Mouse (Mus musculus) embryonic facial prominence, embryonic 13.5 days (tissue): ENCODE measurements around the gene Styxl1. TPM values are rescaled to one million over a fixed set of nuclear protein-coding genes. Genes with fewer than 3 reads are reported as not detected.

Source experiments
- ATAC-seq: fragments of 200-750 bp; cut with Nextera tagmentation; 2 replicates; pipeline ENCODE4 v1.8.0; 2017; ENCODE audit warnings: low read depth; ENCODE audit not compliant: insufficient number of reproducible peaks, insufficient read depth, low FRiP score, low TSS enrichment
- H3K27ac ChIP-seq: fragments of 300-500 bp; sonication (generic); 2 replicates; pipeline ENCODE4 v1.5.1; 2015; ENCODE audit warnings: moderate library complexity, mild to moderate bottlenecking, inconsistent platforms
- H3K27me3 ChIP-seq: fragments of 300-500 bp; sonication (generic); 2 replicates; pipeline ENCODE4 v1.6.1; 2015; ENCODE audit warnings: mild to moderate bottlenecking, inconsistent platforms
- H3K36me3 ChIP-seq: fragments of 300-500 bp; sonication (generic); 2 replicates; pipeline ENCODE4 v1.6.1; 2015; ENCODE audit warnings: mild to moderate bottlenecking, inconsistent platforms
- H3K4me1 ChIP-seq: fragments of 300-500 bp; sonication (generic); 2 replicates; pipeline ENCODE4 v1.6.1; 2015; ENCODE audit warnings: inconsistent platforms
- H3K4me2 ChIP-seq: fragments of 300-500 bp; sonication (generic); 2 replicates; pipeline ENCODE4 v1.6.1; 2015; ENCODE audit warnings: moderate library complexity, mild to moderate bottlenecking, inconsistent platforms
- H3K4me3 ChIP-seq: fragments of 300-500 bp; sonication (generic); 2 replicates; pipeline ENCODE4 v1.5.1; 2015; ENCODE audit warnings: mild to moderate bottlenecking, inconsistent platforms
- H3K9ac ChIP-seq: fragments of 300-500 bp; sonication (generic); 2 replicates; pipeline ENCODE4 v1.6.1; 2015; ENCODE audit warnings: mild to moderate bottlenecking, inconsistent platforms
- H3K9me3 ChIP-seq: fragments of 300-500 bp; sonication (generic); 2 replicates; pipeline ENCODE4 v1.6.1; 2016; ENCODE audit warnings: inconsistent platforms
- WGBS: fragments of 180-500 bp; shearing (Covaris S2); methylation state at CpG from one replicate; pipeline ENCODE4 v1.1.7; 2015; ENCODE audit warnings: mixed read lengths; 5-methylcytosine and 5-hydroxymethylcytosine counted together
- polyA plus RNA-seq: library from polyadenylated mRNA; unstranded; fragments of >200 nt; fragmentation: Nextera tagmentation; extraction: Ambion mirVana; gene quantifications from 2 replicates; pipeline ENCODE4 v1.2.1, GENCODE M21; 2015

Styxl1 gene
- 0.31 TPM in 1 of 2 replicates, not detected in the other for polyA plus RNA-seq

DNA sequence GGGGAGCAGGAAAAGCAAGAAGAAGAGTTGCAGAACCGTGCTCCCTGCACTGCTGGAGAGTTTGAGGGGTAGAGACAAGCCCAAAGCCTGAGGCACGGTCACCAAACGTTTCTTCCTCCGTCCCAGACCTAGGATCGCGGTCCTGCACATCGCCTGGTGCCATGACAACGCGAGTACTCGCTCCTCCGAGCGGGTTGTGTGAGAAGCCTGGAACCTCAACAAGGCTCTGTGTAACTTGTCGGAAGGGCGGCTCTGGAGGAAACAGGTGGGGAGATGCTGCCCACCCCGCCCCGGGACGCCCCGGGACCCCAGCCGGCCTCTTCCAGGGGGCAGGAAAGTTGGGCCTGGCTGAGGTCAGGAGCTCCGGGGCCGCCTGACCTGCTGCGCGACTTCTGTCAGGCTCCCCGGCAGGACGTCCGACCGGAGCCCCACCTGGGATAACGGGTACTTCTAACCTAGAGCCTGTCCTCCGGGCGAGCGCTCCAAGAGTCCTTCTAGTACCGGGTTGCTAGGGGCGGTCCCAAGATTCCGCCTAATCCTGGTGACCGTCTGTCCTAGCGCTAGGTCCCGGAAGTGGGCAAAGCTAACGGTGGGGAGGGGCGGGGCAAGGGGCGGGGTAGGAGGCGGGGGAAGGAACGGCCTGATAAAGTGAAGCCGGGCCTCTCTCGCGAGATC, at the start of gene Styxl1:
Gene Styxl1 (minus strand): TSS at position 590 of the 675 bp plus-strand sequence.
- no peaks in the 10 kb centered on the region for H3K9me3 ChIP-seq
- peaks cover 14% of the 10 kb centered on the region for H3K36me3 ChIP-seq
- H3K4me1 ChIP-seq, result peaks cover 24% of the 10 kb centered on the region
- ATAC-seq, result peak; percentile 1; the same call in 1 of the 2 replicates
- peak within 1 kb of the TSS; percentile 92 for H3K27ac ChIP-seq
- WGBS, result under 1% methylated on average over 45 of the region's 45 CpGs
- peak within 1 kb of the TSS; percentile 92 for H3K9ac ChIP-seq
- H3K4me3 ChIP-seq, result peak within 1 kb of the TSS; percentile 89
- H3K4me2 ChIP-seq, result peak within 1 kb of the TSS; percentile 85
- no peaks in the 10 kb centered on the region for H3K27me3 ChIP-seq

DNA sequence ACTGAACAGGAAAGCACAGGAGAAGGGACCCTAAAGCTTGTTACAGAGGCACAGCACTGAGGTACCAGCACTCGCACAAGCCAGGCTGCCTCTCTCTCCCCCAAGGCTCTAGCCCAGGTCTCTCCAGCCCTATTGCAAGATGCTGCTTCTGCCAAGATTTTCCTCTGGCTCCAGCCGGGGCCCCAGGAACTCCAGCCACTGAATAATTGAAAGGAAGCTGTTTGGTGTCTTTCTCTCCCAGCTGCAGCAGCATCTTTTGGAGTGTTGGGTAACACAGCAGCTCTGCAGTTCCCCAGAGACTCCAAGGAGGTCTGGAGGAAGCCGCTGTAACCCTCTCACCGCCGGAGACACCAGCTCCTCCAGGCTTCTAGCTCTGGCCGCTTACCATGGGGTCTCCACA, 48.0 kb upstream of the Styxl1 start:
- Histone ChIP-seq H3K9me3 (no peaks in the 10 kb centered on the region), H3K4me3 (no peak overlapping the region), H3K27me3 (no peaks in the 10 kb centered on the region), H3K27ac (no peak overlapping the region; the same call in 1 of the 2 replicates), H3K4me1 (peaks cover 12% of the 10 kb centered on the region), H3K36me3 (no peaks in the 10 kb centered on the region), H3K9ac (peak overlapping the region; percentile 49; the same call in 1 of the 2 replicates), H3K4me2 (no peak overlapping the region)
- no peak for ATAC-seq
- 31% methylated on average over 6 of the region's 6 CpGs for WGBS

- Histone ChIP-seq H3K4me3 (no peak overlapping the region), H3K4me1 (peaks cover 12% of the 10 kb centered on the region), H3K9me3 (no peaks in the 10 kb centered on the region), H3K27ac (no peak overlapping the region), H3K36me3 (no peaks in the 10 kb centered on the region), H3K27me3 (peaks cover 3% of the 10 kb centered on the region; the same call in 1 of the 2 replicates), H3K4me2 (no peak overlapping the region), H3K9ac (no peak overlapping the region)
- no peak for ATAC-seq
- WGBS, result 44% methylated on average over 3 of the region's 3 CpGs
These were observed 46.3 kb upstream of the Styxl1 start for GRCm38 (mm10) chr5:135824517-135824916.

DNA sequence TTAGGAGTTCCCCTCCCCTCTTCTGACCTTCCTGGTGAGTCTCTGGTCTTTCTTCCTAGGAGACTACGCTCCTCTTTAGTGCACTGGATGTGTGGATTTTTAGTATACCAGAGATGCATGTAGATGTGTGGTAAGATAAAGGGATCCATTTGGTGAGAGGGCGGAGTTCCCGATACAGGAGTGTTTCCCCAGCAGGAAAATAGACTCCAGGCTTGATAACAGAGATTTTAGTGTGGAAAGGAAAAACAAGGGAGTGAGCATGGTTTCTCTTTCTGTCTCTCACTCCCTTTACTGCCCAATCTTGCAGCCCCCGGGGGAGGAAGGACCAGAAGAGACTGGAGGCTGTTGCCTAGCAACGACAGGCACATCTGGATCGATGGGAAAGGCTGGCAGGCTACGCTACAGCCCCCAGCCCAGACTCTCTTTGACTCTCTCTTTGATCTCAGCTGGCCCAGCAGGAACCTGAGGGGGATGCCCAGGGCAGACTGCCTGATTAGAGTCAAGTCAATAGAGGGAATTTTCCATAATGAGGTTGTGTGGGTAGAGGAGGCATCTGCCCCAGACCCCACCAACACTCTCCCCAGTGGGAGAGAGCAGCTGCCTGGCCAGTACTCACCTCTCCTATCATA, 44.2 kb upstream of the Styxl1 start:
- Histone ChIP-seq H3K27ac (no peak overlapping the region), H3K27me3 (peaks cover 15% of the 10 kb centered on the region; the same call in 1 of the 2 replicates), H3K4me3 (no peak overlapping the region), H3K9me3 (no peaks in the 10 kb centered on the region), H3K4me1 (peaks cover 12% of the 10 kb centered on the region), H3K9ac (no peak overlapping the region), H3K4me2 (no peak overlapping the region), H3K36me3 (no peaks in the 10 kb centered on the region)
- ATAC-seq, result no peak
- WGBS, result 16% methylated on average over 7 of the region's 7 CpGs

DNA sequence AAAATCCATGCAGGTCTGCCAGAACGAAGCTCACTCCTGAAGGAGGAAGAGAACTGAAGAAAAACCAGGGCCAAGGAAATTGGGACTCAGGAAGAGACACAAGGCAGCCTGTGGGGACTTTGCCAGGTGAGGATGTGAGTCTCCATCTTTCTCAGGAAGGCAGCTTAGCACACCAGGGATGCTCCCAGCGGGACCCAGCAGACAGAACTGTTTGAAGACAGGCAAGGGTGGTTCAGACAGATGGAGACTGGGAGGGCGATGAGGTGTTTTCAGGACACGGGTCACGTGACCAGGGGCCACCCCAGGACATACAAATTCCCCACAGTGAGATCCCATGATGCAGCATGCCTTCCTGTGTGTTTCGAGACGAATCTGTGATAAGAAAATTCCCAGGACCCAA, 40.3 kb upstream of the Styxl1 start:
- WGBS, result 44% methylated on average over 7 of the region's 7 CpGs

DNA sequence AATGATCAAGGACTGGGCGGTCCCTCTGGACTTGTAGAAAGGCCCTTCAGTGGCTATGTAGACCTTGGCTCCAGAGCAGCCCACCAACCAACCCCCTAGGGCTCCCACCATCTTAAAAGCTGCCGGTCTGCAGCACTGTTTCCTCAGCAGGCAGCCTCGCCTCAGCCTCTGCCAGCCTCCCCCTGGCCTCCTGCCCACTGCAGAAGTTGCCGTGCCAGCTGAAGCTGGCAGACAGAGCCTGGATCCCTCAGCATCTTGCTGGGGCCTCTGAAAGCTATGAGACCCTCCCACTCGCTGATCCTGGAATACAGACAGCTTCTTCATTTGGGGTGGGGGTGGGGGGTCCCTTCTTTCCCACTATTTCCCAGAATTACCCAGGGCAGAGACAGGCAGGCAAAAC, 34.8 kb upstream of the Styxl1 start:
- Histone ChIP-seq H3K36me3 (no peaks in the 10 kb centered on the region), H3K9ac (no peak overlapping the region), H3K27ac (no peak overlapping the region), H3K4me3 (no peak overlapping the region), H3K4me1 (no peaks in the 10 kb centered on the region), H3K27me3 (peaks cover 4% of the 10 kb centered on the region; the same call in 1 of the 2 replicates), H3K9me3 (no peaks in the 10 kb centered on the region), H3K4me2 (no peak overlapping the region)
- WGBS, result 65% methylated on average over 5 of the region's 5 CpGs
- ATAC-seq, result no peak

More for the DNA sequence above, 40.3 kb upstream of the Styxl1 start:
- H3K9me3 ChIP-seq, result no peaks in the 10 kb centered on the region
- peaks cover 4% of the 10 kb centered on the region; the same call in 1 of the 2 replicates for H3K4me1 ChIP-seq
- no peak overlapping the region for H3K9ac ChIP-seq
- no peak overlapping the region for H3K27ac ChIP-seq
- no peak overlapping the region for H3K4me3 ChIP-seq
- no peak overlapping the region for H3K4me2 ChIP-seq
- no peaks in the 10 kb centered on the region for H3K36me3 ChIP-seq
- ATAC-seq, result no peak
- peaks cover 19% of the 10 kb centered on the region; the same call in 1 of the 2 replicates for H3K27me3 ChIP-seq

GRCm38 (mm10) chr5:135807263-135807637, 29.1 kb upstream of the Styxl1 start:
- Histone ChIP-seq H3K9ac (no peak overlapping the region), H3K27me3 (peaks cover 5% of the 10 kb centered on the region; the same call in 1 of the 2 replicates), H3K4me1 (peaks cover 7% of the 10 kb centered on the region; the same call in 1 of the 2 replicates), H3K36me3 (no peaks in the 10 kb centered on the region), H3K4me2 (no peak overlapping the region; the same call in 1 of the 2 replicates), H3K27ac (no peak overlapping the region), H3K9me3 (no peaks in the 10 kb centered on the region), H3K4me3 (0 out of 2 replicates have a peak overlapping the region, but pooled peaks have one; percentile 13)
- 46% methylated on average over 3 of the region's 3 CpGs for WGBS
- ATAC-seq, result no peak

DNA sequence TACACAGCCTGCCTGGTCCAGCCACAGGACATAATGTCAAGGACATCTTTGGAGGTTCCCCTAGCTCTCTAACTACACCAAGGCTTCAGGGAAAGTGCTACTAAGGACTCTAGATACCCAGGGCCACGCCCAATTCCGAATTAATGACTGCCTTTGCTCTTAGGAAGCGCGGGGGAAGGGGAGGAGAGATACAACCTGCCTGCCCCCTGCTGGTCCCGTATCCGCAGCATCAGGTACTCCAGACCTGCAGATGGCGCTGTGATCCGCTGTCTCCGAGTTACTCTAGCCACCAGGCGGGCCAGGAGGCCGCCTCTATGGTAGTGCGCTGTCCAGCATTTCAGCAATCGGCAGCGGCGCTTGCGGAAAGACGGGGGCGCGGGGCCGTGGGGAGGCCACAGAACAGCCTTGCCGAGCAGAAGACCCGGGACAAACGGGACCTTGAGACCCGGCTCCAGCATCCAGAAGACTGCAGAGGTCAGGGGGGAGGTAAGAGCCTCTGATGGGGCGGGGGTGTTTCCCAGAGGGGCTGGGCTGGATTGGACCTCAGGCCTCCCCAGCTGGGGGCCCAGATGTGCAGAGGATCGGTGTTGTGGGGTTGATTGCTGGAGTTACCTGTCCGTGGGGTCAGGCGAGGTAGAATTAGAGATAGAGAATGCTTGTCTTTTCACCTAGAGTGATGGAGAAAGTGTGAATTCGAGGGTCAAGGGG, 28.5 kb upstream of the Styxl1 start, which contains the start of gene Srrm3:
Gene Srrm3 (plus strand): TSS at position 336 of the 708 bp plus-strand sequence.
- ATAC-seq, result no peak
- WGBS, result 4% methylated on average over 29 of the region's 29 CpGs
- Histone ChIP-seq H3K27ac (no peak within 1 kb of the TSS), H3K4me3 (peak within 1 kb of the TSS; percentile 13; the same call in 1 of the 2 replicates), H3K9ac (no peak within 1 kb of the TSS), H3K36me3 (no peaks in the 10 kb centered on the region), H3K27me3 (peaks cover 5% of the 10 kb centered on the region; the same call in 1 of the 2 replicates), H3K4me2 (peak within 1 kb of the TSS; percentile 34), H3K9me3 (no peaks in the 10 kb centered on the region), H3K4me1 (peaks cover 8% of the 10 kb centered on the region)

DNA sequence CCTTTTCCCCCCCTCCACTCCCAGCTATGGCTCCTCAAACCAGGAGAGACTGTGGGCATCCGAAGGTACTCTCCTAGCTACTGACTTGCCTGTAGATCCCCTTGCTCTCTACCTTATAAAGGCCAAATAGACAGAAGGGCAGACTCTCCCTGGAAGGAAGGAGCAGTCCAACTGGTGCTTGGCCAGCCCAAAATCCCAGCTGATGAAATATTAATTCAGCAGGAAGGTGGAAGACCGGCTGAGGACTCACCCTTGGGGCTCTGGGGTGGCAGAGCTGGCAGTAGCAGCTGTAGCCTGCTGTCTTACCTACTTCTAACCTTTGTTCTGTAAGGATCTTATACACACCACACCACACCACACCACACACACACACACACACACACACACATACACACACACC, 26.6 kb upstream of the Styxl1 start:
- Histone ChIP-seq H3K4me3 (no peak overlapping the region), H3K27me3 (peaks cover 5% of the 10 kb centered on the region; the same call in 1 of the 2 replicates)

DNA sequence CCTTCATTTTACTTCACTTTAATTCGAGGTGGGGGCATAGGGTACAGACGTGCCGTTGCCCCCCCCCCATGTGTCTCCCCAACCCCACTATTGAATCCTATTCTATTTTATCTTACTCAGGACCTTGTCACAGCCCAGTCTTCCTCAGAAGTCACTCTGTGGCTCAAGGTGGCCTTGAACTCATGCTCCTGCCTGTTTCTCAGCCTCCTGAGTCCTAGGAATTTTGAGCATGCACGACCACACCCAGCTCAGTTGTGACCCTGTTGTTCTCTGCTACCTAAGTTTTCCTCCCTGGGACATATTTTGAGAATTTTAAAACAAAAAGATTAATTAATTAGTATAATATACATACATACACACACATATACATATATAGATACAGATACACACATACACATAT, 25.5 kb upstream of the Styxl1 start:
- no peak for ATAC-seq
- WGBS, result 76% methylated on average over 4 of the region's 4 CpGs

More for the DNA sequence above, 26.6 kb upstream of the Styxl1 start:
- H3K27ac ChIP-seq, result no peak overlapping the region
- no peak overlapping the region for H3K4me2 ChIP-seq
- no peaks in the 10 kb centered on the region for H3K36me3 ChIP-seq
- no peak overlapping the region for H3K9ac ChIP-seq
- peaks cover 24% of the 10 kb centered on the region for H3K4me1 ChIP-seq
- WGBS, result 71% methylated on average over 2 of the region's 2 CpGs
- ATAC-seq, result no peak
- H3K9me3 ChIP-seq, result no peaks in the 10 kb centered on the region

DNA sequence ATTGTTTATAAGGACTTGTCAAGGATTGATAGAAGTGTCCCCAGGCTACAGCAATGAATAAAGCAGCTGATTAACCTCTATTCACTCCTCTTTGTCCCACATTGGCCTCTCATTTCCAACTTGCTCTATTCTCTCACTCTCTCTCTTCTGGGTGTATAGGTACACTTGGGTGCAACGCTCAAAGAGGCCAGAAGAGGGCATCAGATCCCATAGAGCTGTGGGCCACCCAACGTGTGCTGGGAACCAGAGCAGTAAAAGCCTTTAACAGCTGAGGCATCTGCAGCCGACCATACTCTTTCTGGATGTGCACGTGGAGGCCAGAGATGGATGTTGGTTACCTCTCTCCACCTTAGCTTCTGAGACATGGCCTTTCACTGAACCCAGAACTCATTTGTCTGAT, 24.9 kb upstream of the Styxl1 start:
- H3K9ac ChIP-seq, result no peak overlapping the region
- H3K4me1 ChIP-seq, result peaks cover 24% of the 10 kb centered on the region
- H3K4me2 ChIP-seq, result no peak overlapping the region
- H3K36me3 ChIP-seq, result no peaks in the 10 kb centered on the region
- no peak overlapping the region for H3K27ac ChIP-seq
- 66% methylated on average over 4 of the region's 4 CpGs for WGBS
- H3K9me3 ChIP-seq, result no peaks in the 10 kb centered on the region
- peaks cover 5% of the 10 kb centered on the region; the same call in 1 of the 2 replicates for H3K27me3 ChIP-seq
- H3K4me3 ChIP-seq, result no peak overlapping the region
- ATAC-seq, result no peak

More for the DNA sequence above, 25.5 kb upstream of the Styxl1 start:
- Histone ChIP-seq H3K27ac (no peak overlapping the region), H3K9ac (no peak overlapping the region), H3K4me1 (peaks cover 24% of the 10 kb centered on the region), H3K4me2 (no peak overlapping the region), H3K9me3 (no peaks in the 10 kb centered on the region), H3K36me3 (no peaks in the 10 kb centered on the region), H3K27me3 (peaks cover 5% of the 10 kb centered on the region; the same call in 1 of the 2 replicates), H3K4me3 (no peak overlapping the region)
